10 mouse cellular contexts compared by ENCODE assay signal in the genomic region with DNA sequence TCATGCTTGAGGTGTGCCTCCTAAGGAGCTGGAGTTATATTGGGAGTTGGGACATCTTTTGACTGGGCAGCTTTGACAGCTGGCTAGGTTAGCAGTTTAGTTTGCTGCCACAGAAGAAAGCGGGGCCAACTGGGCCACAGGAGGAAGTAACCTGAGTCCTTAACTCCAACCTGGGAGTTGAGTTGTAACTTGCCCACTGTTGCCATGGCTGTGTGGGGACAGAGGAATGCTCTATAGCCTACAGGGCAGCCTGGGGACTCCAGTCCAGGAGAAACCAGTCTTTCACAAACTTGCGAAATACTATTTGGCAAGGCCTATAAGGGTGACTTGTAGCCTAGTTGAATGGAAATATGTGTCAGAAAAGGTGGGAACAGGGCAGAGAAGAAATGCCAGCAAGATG. TPM values are rescaled to one million over a fixed set of nuclear protein-coding genes. Genes with fewer than 3 reads are reported as not detected.
A peak's percentile ranks its signal among the peaks of the same experiment; 100 is the strongest.
DNase-seq lines count a peak whose midpoint lies in the region; ATAC-seq and TF ChIP-seq lines count a peak whose summit lies in the region.
"Had no signal": no experiment of that assay in that cellular context is flagged by ENCODE, and none has a peak within 500 bp of the region (broad histone marks: within the 10 kb centered on the region; RNA-seq: fewer than 3 reads in every experiment).

No protein-coding gene starts in this region.

- 70% methylated on average over 2 of the region's 2 CpGs for WGBS in liver, embryonic 12.5 days (ENCODE audit: insufficient replicate concordance)
- WGBS in liver, embryonic 11.5 days, result 90% methylated on average over 2 of the region's 2 CpGs
- WGBS in lung, embryonic 14.5 days, result 90% methylated on average over 2 of the region's 2 CpGs

- no peaks in the 10 kb centered on the region for H3K4me1 ChIP-seq in liver, embryonic 12.5 days
- no peaks in the 10 kb centered on the region for H3K4me1 ChIP-seq in liver, embryonic 11.5 days (replicated peaks; ENCODE audit: control insufficient read depth, insufficient read depth, low read length)
- H3K4me1 ChIP-seq in lung, embryonic 14.5 days (ENCODE audit: insufficient read depth), result no peaks in the 10 kb centered on the region
- H3K4me1 ChIP-seq: midbrain, embryonic 10.5 days had no signal

- H3K4me2 ChIP-seq in liver, embryonic 12.5 days, result no peak overlapping the region
- H3K4me2 ChIP-seq in liver, embryonic 11.5 days, result no peak overlapping the region
- H3K4me2 ChIP-seq in lung, embryonic 14.5 days, result no peak overlapping the region

- H3K4me3 ChIP-seq in liver, embryonic 12.5 days, result no peak overlapping the region
- no peak overlapping the region for H3K4me3 ChIP-seq in liver, embryonic 11.5 days (ENCODE audit: low read depth, low read length)
- no peak overlapping the region for H3K4me3 ChIP-seq in lung, embryonic 14.5 days (ENCODE audit: low read depth, low read length)
- H3K4me3 ChIP-seq: midbrain, embryonic 10.5 days had no signal

- H3K9ac ChIP-seq in liver, embryonic 12.5 days, result no peak overlapping the region
- H3K9ac ChIP-seq in liver, embryonic 11.5 days (ENCODE audit: low read depth, low read length), result no peak overlapping the region
- no peak overlapping the region for H3K9ac ChIP-seq in lung, embryonic 14.5 days

- no peak overlapping the region for H3K27ac ChIP-seq in liver, embryonic 12.5 days
- no peak overlapping the region for H3K27ac ChIP-seq in liver, embryonic 11.5 days (ENCODE audit: low read depth, low read length)
- no peak overlapping the region for H3K27ac ChIP-seq in lung, embryonic 14.5 days (ENCODE audit: low read depth)
- H3K27ac ChIP-seq: midbrain, embryonic 10.5 days had no signal

- no peaks in the 10 kb centered on the region for H3K27me3 ChIP-seq in liver, embryonic 12.5 days (replicated peaks)
- H3K27me3 ChIP-seq in liver, embryonic 11.5 days (replicated peaks; ENCODE audit: control insufficient read depth, insufficient read depth, low read length), result no peaks in the 10 kb centered on the region
- H3K27me3 ChIP-seq in lung, embryonic 14.5 days (ENCODE audit: insufficient read depth, low read length), result no peaks in the 10 kb centered on the region

- ATAC-seq in liver, embryonic 12.5 days, result peak; percentile 40; the same call in 1 of the 2 replicates
- ATAC-seq in liver, embryonic 11.5 days (replicated peaks; ENCODE audit: low FRiP score), result no peak
- peak; percentile 12 to 51; a peak in 1 of 4 replicates for ATAC-seq in hematopoietic stem cell, adult 5-6 weeks (replicated peaks in 1 of 2; ENCODE audit: insufficient read depth in 1 of 2, low FRiP score in 2 of 2, low TSS enrichment in 1 of 2, low read depth in 1 of 2, poor library complexity in 2 of 2, severe bottlenecking in 2 of 2)
- ATAC-seq in lung, embryonic 14.5 days (ENCODE audit: insufficient read depth), result peak; percentile 75

- DNase-seq in liver, embryonic 11.5 days (ENCODE audit: low spot score), result no peak
- peak; percentile 18 for DNase-seq in lung, embryonic 14.5 days
- DNase-seq in frontal cortex, postnatal 25 days (ENCODE audit: low spot score in 2 of 2), result no peak
- DNase-seq in cerebellum, postnatal 10 days, result no peak
- DNase-seq in left cerebral cortex, adult 8-10 months (ENCODE audit: low spot score in 2 of 2), result no peak
- no peak for DNase-seq in thymus, postnatal 36 days

- no peaks in the 10 kb centered on the region for H3K9me3 ChIP-seq in liver, embryonic 12.5 days (replicated peaks)
- no peaks in the 10 kb centered on the region for H3K9me3 ChIP-seq in liver, embryonic 11.5 days (ENCODE audit: control insufficient read depth, low read length)
- H3K9me3 ChIP-seq in lung, embryonic 14.5 days (ENCODE audit: low read depth, low read length), result no peaks in the 10 kb centered on the region
- H3K9me3 ChIP-seq: G1E; midbrain, embryonic 10.5 days had no signal

- TF ChIP-seq CTCF in lung, embryonic 14.5 days (IDR thresholded peaks at IDR 0.05; ENCODE audit: low read depth), result no peak

- no peaks in the 10 kb centered on the region for H3K36me3 ChIP-seq in liver, embryonic 12.5 days
- H3K36me3 ChIP-seq in liver, embryonic 11.5 days (ENCODE audit: control insufficient read depth, insufficient read depth, low read length), result no peaks in the 10 kb centered on the region
- no peaks in the 10 kb centered on the region for H3K36me3 ChIP-seq in lung, embryonic 14.5 days (ENCODE audit: insufficient read depth)
- H3K36me3 ChIP-seq: G1E; midbrain, embryonic 10.5 days had no signal

RNA-seq across cellular contexts. Expression of gene Jade1, which starts 46.1 kb away (rescaled TPM):
- 13.8 and 14.0 TPM in 2 replicates for polyA plus RNA-seq in liver, embryonic 12.5 days (2016; fragmentation: Nextera tagmentation; extraction: Ambion mirVana)
- 16.7 and 18.6 TPM in 2 replicates for polyA plus RNA-seq in liver, embryonic 11.5 days (2014; fragmentation: Nextera tagmentation; extraction: Ambion mirVana)
- 40.3 and 44.8 TPM in 2 replicates for total RNA-seq in hematopoietic stem cell, adult 5-6 weeks (2017)
- polyA plus RNA-seq in lung, embryonic 14.5 days (2014; fragmentation: Nextera tagmentation; extraction: Ambion mirVana), result 10.3 and 10.5 TPM in 2 replicates
- 10 to 100 TPM; 46.6 to 57.7 (median 50.1) TPM for total RNA-seq in left cerebral cortex, adult 8-10 months (2022)
